Mouse (Mus musculus): ENCODE measurements around the gene Spcs1. TPM values are rescaled to one million over a fixed set of nuclear protein-coding genes. Genes with fewer than 3 reads are reported as not detected.

Gene Spcs1
- total RNA-seq, 2 experiments from 2014 or later: 171 to 189 TPM

GRCm38 (mm10) chr14:30951154-30951825 is 50.2 kb downstream of the Spcs1 start, which contains the start of gene Nek4:
Gene Nek4 (plus strand): TSS chr14:30951377.
- DNase-seq (ENCODE audit: extremely low spot score in 1 of 2, low spot score in 1 of 2): peak; percentile 87 to 89

- DNase-seq (ENCODE audit: extremely low spot score in 1 of 2, low spot score in 1 of 2): no peak
These were observed 51.5 kb downstream of the Spcs1 start for GRCm38 (mm10) chr14:30949986-30950385.

Other genes with a start within 250 kb of the Spcs1 start
- 10 to 100 TPM; 19.2 to 24.6 TPM for gene Tmem110, start 176.1 kb downstream of the Spcs1 start, total RNA-seq (2021)
- gene Mustn1, start 122.5 kb downstream of the Spcs1 start, total RNA-seq (2021): 1 to 10 TPM; 1.3 TPM
- gene Itih4, start 115.2 kb downstream of the Spcs1 start, total RNA-seq (2021): not detected
- gene Itih3, start 77.9 kb downstream of the Spcs1 start, total RNA-seq (2021): 10 to 100 TPM; 25.4 to 25.7 TPM
- not detected for gene Itih1, start 58.4 kb downstream of the Spcs1 start, total RNA-seq (2021)
- 10 to 100 TPM; 16.9 to 17.0 TPM for gene Nek4, start 50.3 kb downstream of the Spcs1 start, total RNA-seq (2021)
- gene Glt8d1, start 272 bp downstream of the Spcs1 start, total RNA-seq (2021): 10 to 100 TPM; 35.7 to 49.0 TPM
- 10 to 100 TPM; 55.3 to 59.0 TPM for gene Pbrm1, start 17.5 kb upstream of the Spcs1 start, total RNA-seq (2021)
- 10 to 100 TPM; 36.0 to 57.6 TPM for gene Gnl3, start 17.5 kb upstream of the Spcs1 start, total RNA-seq (2021)
- 10 to 100 TPM; 28.6 to 29.6 TPM for gene Smim4, start 127.3 kb upstream of the Spcs1 start, total RNA-seq (2021)
- 10 to 100 TPM; 12.8 to 17.9 TPM for gene Nt5dc2, start 129.4 kb upstream of the Spcs1 start, total RNA-seq (2021)
- 10 to 100 TPM; 13.9 to 17.5 TPM for gene Stab1, start 167.0 kb upstream of the Spcs1 start, total RNA-seq (2021)
- 1 to 10 TPM; 2.2 to 3.1 TPM for gene Tnnc1, start 206.6 kb upstream of the Spcs1 start, total RNA-seq (2021)
- gene Nisch, start 215.3 kb upstream of the Spcs1 start, total RNA-seq (2021): 100 to 1,000 TPM; 431 to 467 TPM
- gene Sema3g, start 216.2 kb upstream of the Spcs1 start, total RNA-seq (2021): 1 to 10 TPM; 4.4 to 5.0 TPM
- gene Phf7, start 249.6 kb upstream of the Spcs1 start, total RNA-seq (2021): 1 to 10 TPM; 3.6 to 4.1 TPM
- 100 to 1,000 TPM; 127 to 131 TPM for gene Bap1, start 249.8 kb upstream of the Spcs1 start, total RNA-seq (2021)